In the genomic region with DNA sequence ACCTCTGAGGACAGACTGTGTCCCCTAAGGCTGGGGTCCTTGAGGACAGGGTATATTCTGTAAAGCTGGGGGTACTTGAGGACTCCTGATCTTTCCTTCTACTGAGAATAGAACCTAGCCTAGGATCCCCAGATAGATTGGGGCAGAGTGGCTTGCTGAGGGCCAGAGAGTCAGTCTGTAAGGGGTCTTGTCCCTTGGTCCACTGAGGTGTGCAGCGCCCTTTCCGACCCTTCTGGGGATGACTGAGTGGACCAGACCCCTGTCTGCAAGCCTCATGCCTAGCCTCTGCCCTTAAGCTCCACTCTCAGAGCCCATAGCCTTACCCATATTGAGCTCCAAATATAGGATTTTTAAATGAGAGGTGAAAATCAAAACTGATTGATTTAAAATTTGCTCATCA, we compare ENCODE assay signal across 21 mouse cellular contexts.
A peak's percentile ranks its signal among the peaks of the same experiment; 100 is the strongest.
DNase-seq lines count a peak whose midpoint lies in the region; ATAC-seq and TF ChIP-seq lines count a peak whose summit lies in the region.
"Had no signal": no experiment of that assay in that cellular context is flagged by ENCODE, and none has a peak within 500 bp of the region (broad histone marks: within the 10 kb centered on the region; RNA-seq: fewer than 3 reads in every experiment).

No protein-coding gene starts in this region.

- H3K4me3 ChIP-seq in heart, embryonic 10.5 days = no peak overlapping the region
- H3K4me3 ChIP-seq in heart, adult 2 months = no peak overlapping the region
- no peak overlapping the region for H3K4me3 ChIP-seq in lung, embryonic 15.5 days
- H3K4me3 ChIP-seq in embryonic facial prominence, embryonic 10.5 days = no peak overlapping the region
- H3K4me3 ChIP-seq in limb, embryonic 10.5 days = no peak overlapping the region
- H3K4me3 ChIP-seq in layer of hippocampus, adult 2 months = no peak overlapping the region
- H3K4me3 ChIP-seq: embryonic facial prominence, embryonic 13.5 days; embryonic facial prominence, embryonic 15.5 days; erythroblast, embryonic 14.5 days; forebrain, embryonic 10.5 days; forebrain, embryonic 12.5 days had no signal

- H3K9ac ChIP-seq in heart, adult 2 months (ENCODE audit: low read depth, low read length) = no peak overlapping the region
- no peak overlapping the region for H3K9ac ChIP-seq in lung, embryonic 15.5 days
- H3K9ac ChIP-seq: embryonic facial prominence, embryonic 13.5 days; embryonic facial prominence, embryonic 15.5 days; forebrain, embryonic 12.5 days had no signal

- no peak for TF ChIP-seq CTCF in heart, adult 2 months (IDR thresholded peaks at IDR 0.05)
- TF ChIP-seq CTCF in layer of hippocampus, adult 2 months (conservative IDR thresholded peaks at IDR 0.05) = no peak

- no peak for TF ChIP-seq EP300 in heart, adult 2 months (IDR thresholded peaks at IDR 0.05; ENCODE audit: insufficient read depth, low read depth, low read length)

- intact Hi-C loops in heart, adult 2 months (cut with DNase I) = no loop called here

- no peak for TF ChIP-seq POLR2A in heart, adult 2 months (IDR thresholded peaks at IDR 0.05; ENCODE audit: insufficient read depth, low read depth, low read length)

- H3K27ac ChIP-seq in heart, embryonic 10.5 days = no peak overlapping the region
- H3K27ac ChIP-seq in heart, adult 2 months = no peak overlapping the region
- no peak overlapping the region for H3K27ac ChIP-seq in lung, embryonic 15.5 days
- no peak overlapping the region for H3K27ac ChIP-seq in embryonic facial prominence, embryonic 10.5 days (replicated peaks)
- no peak overlapping the region for H3K27ac ChIP-seq in limb, embryonic 10.5 days
- H3K27ac ChIP-seq in layer of hippocampus, adult 2 months = no peak overlapping the region
- H3K27ac ChIP-seq: embryonic facial prominence, embryonic 13.5 days; embryonic facial prominence, embryonic 15.5 days; forebrain, embryonic 10.5 days; forebrain, embryonic 12.5 days had no signal

- H3K79me2 ChIP-seq in heart, adult 2 months (replicated peaks; ENCODE audit: control insufficient read depth, insufficient read depth, low read length) = no peaks in the 10 kb centered on the region

- no peaks in the 10 kb centered on the region for H3K4me1 ChIP-seq in heart, embryonic 10.5 days
- no peaks in the 10 kb centered on the region for H3K4me1 ChIP-seq in heart, adult 2 months (ENCODE audit: control insufficient read depth, insufficient read depth, low read length)
- peaks cover 6% of the 10 kb centered on the region; the same call in 1 of the 2 replicates for H3K4me1 ChIP-seq in lung, embryonic 15.5 days
- H3K4me1 ChIP-seq in embryonic facial prominence, embryonic 10.5 days = peaks cover 9% of the 10 kb centered on the region
- peaks cover 12% of the 10 kb centered on the region for H3K4me1 ChIP-seq in limb, embryonic 10.5 days
- H3K4me1 ChIP-seq: embryonic facial prominence, embryonic 15.5 days had no signal

- WGBS in heart, embryonic 10.5 days = 90% methylated on average over 2 of the region's 2 CpGs
- 83% methylated on average over 2 of the region's 2 CpGs for WGBS in heart, adult 2 months
- 88% methylated on average over 2 of the region's 2 CpGs for WGBS in lung, embryonic 15.5 days
- WGBS in embryonic facial prominence, embryonic 10.5 days = 93% methylated on average over 2 of the region's 2 CpGs
- 95% methylated on average over 2 of the region's 2 CpGs for WGBS in limb, embryonic 10.5 days

- ATAC-seq in lung, embryonic 15.5 days (ENCODE audit: borderline replicate concordance, extremely low read depth, low FRiP score, low TSS enrichment) = 0 out of 2 replicates have a peak, but pooled peaks have one; percentile 5
- ATAC-seq: forebrain, embryonic 14.5 days; forebrain, embryonic 16.5 days had no signal

- H3K4me2 ChIP-seq in lung, embryonic 15.5 days = no peak overlapping the region
- H3K4me2 ChIP-seq: embryonic facial prominence, embryonic 13.5 days; embryonic facial prominence, embryonic 15.5 days; forebrain, embryonic 12.5 days had no signal

- H3K36me3 ChIP-seq in heart, embryonic 10.5 days = no peaks in the 10 kb centered on the region
- H3K36me3 ChIP-seq in heart, adult 2 months (ENCODE audit: control insufficient read depth, insufficient read depth, low read length) = no peaks in the 10 kb centered on the region
- H3K36me3 ChIP-seq in lung, embryonic 15.5 days = no peaks in the 10 kb centered on the region
- no peaks in the 10 kb centered on the region for H3K36me3 ChIP-seq in embryonic facial prominence, embryonic 10.5 days (replicated peaks)
- H3K36me3 ChIP-seq in limb, embryonic 10.5 days = no peaks in the 10 kb centered on the region
- H3K36me3 ChIP-seq: embryonic facial prominence, embryonic 13.5 days; embryonic facial prominence, embryonic 15.5 days; forebrain, embryonic 10.5 days; forebrain, embryonic 12.5 days had no signal

- 0 out of 2 replicates have a peak, but pooled peaks cover 9% of the 10 kb centered on the region for H3K27me3 ChIP-seq in heart, embryonic 10.5 days (ENCODE audit: insufficient read depth, poor library complexity, severe bottlenecking)
- H3K27me3 ChIP-seq in heart, adult 2 months (ENCODE audit: control insufficient read depth, insufficient read depth, low read length) = no peaks in the 10 kb centered on the region
- no peaks in the 10 kb centered on the region for H3K27me3 ChIP-seq in lung, embryonic 15.5 days
- no peaks in the 10 kb centered on the region for H3K27me3 ChIP-seq in embryonic facial prominence, embryonic 10.5 days (replicated peaks; ENCODE audit: low read depth, poor library complexity, severe bottlenecking)
- H3K27me3 ChIP-seq in limb, embryonic 10.5 days (ENCODE audit: low read depth, poor library complexity, severe bottlenecking) = no peaks in the 10 kb centered on the region
- H3K27me3 ChIP-seq: embryonic facial prominence, embryonic 13.5 days; embryonic facial prominence, embryonic 15.5 days had no signal

- DNase-seq in heart, embryonic 10.5 days (ENCODE audit: low spot score) = peak; percentile 59
- no peak for DNase-seq in heart, adult 2 months
- no peak for DNase-seq in lung, postnatal 14 days
- DNase-seq in embryonic facial prominence, embryonic 10.5 days (ENCODE audit: low spot score) = peak; percentile 3
- peak; percentile 21 for DNase-seq in limb, embryonic 10.5 days (ENCODE audit: low spot score)
- DNase-seq in layer of hippocampus, adult 2 months (ENCODE audit: low spot score in 2 of 2) = no peak
- DNase-seq: adrenal gland, adult 2 months; adrenal gland, postnatal 10 days; adrenal gland, postnatal 25 days; cerebellum, adult 11-12 months; cerebellum, adult 2 months; cerebellum, adult 9-10 months; cerebellum, postnatal 25 days had no signal

- no peaks in the 10 kb centered on the region for H3K9me3 ChIP-seq in heart, embryonic 10.5 days
- no peaks in the 10 kb centered on the region for H3K9me3 ChIP-seq in lung, embryonic 15.5 days
- no peaks in the 10 kb centered on the region for H3K9me3 ChIP-seq in embryonic facial prominence, embryonic 10.5 days
- H3K9me3 ChIP-seq in limb, embryonic 10.5 days (replicated peaks) = no peaks in the 10 kb centered on the region
- H3K9me3 ChIP-seq: embryonic facial prominence, embryonic 13.5 days; embryonic facial prominence, embryonic 15.5 days; forebrain, embryonic 10.5 days; forebrain, embryonic 12.5 days had no signal

Comparison
In these comparisons a context has a peak if more than half of its experiments do, and no peak if none do; other contexts are left out.
1. DNase-seq: peak in heart, embryonic 10.5 days (single experiment), embryonic facial prominence, embryonic 10.5 days (single experiment) and limb, embryonic 10.5 days (single experiment); none in heart, adult 2 months (0 of 2), lung, postnatal 14 days (single experiment) and layer of hippocampus, adult 2 months (0 of 2).